Mouse (Mus musculus) small intestine, adult 2 months (tissue): Measurements from ENCODE around the gene Zfyve28.

Experiments
- CTCF ChIP-seq: fragments of 200-500 bp; IDR thresholded peaks from 2 replicates; pipeline ENCODE4 v1.5.1; 2012; ENCODE audit warnings: low read depth, mild to moderate bottlenecking, control low read depth, inconsistent platforms, low read length, moderate library complexity, mixed read lengths; ENCODE audit not compliant: insufficient replicate concordance, insufficient read length; ENCODE audit errors: extremely low read depth
- POLR2A ChIP-seq: fragments of 200-500 bp; IDR thresholded peaks from 2 replicates; pipeline ENCODE4 v1.6.1; 2012; ENCODE audit warnings: low read depth, mild to moderate bottlenecking, control low read depth, inconsistent platforms, low read length, moderate library complexity

DNA sequence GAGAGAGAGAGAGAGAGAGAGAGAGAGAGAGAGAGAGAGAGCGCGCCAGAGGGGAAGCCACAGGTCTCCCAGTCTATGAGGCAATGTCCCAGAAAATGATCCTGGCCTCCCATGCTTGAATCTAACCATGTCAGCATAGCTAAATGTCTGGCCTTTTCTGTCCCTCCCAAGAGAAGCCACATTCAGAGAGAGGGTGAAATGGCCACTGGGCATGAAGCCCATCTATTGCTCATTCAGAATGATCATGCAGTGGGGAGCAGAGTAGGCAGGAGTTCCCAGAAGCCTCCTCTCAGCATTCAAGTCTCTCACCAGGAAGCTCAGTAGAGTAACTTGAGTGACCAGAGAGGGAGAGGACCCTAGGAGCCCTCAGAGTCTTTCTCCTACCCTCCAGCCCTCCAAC is 6.9 kb upstream of the Zfyve28 start:
- TF ChIP-seq CTCF, result no peak
- no peak for TF ChIP-seq POLR2A
